Mouse (Mus musculus) megakaryocyte, embryonic 14.5 days (primary cell): ENCODE measurements at regions not wholly inside any gene's neighbourhood (a gene's known extent, or its start where the extent isn't known, plus 50 kb on each side); places are given as distances from the start of the nearest gene placed in this dataset.

Source experiments
- FLI1 ChIP-seq: IDR thresholded peaks from 2 replicates; pipeline ENCODE4 v1.6.1; 2012; ENCODE audit warnings: low read length, inconsistent platforms, mixed read lengths
- GATA1 ChIP-seq: IDR thresholded peaks from 3 replicates; pipeline ENCODE4 v1.6.1; 2012; ENCODE audit warnings: mixed read lengths, low read length, inconsistent platforms, borderline replicate concordance

DNA sequence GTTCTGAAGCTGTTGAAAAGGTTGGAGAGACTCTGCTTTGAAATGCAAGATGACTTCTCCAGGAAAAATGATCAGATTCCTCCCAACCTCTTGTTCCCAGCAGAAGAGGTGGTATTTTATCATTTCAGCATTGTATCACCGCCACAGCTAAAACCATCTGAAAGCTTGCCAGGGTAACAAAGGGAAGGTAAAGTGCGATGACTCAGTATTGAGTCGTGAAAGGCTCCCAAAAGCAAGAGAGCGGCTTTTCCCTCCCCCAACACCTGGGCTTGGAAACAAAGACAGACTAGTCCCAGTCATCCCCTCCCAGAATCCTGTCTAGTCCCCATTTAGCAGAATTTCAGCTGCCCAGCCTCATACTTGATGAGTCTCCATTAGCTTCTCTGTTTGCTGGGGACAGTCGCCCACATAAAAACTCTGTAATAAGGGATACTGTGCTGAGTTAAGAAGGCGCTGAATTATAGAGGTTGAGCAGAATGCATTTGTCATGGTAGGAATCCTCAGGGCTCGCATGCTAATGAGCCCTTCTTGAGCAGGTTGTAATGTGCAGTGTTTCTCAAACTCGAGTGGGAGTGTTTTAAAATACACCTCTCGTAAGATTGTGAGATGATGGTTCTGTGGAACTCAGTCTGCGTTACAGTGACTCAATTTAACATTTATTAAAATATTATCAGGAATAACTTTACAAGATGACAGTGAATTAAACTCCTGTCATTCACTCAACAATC lies 125.8 kb upstream of the Stx16 start:
- no peak for TF ChIP-seq GATA1
- no peak for TF ChIP-seq FLI1
